Mouse (Mus musculus) intestine, embryonic 15.5 days (tissue): ENCODE measurements at regions not wholly inside any gene's neighbourhood (a gene's known extent, or its start where the extent isn't known, plus 50 kb on each side); places are given as distances from the start of the nearest gene placed in this dataset.

Source experiments
- ATAC-seq: fragments of 200-750 bp; cut with Nextera tagmentation; 2 replicates; pipeline ENCODE4 v1.8.0; 2017; ENCODE audit warnings: moderate TSS enrichment, moderate library complexity
- H3K27ac ChIP-seq: fragments of 300-500 bp; sonication (generic); 2 replicates; pipeline ENCODE4 v1.5.1; 2015; ENCODE audit warnings: mild to moderate bottlenecking, inconsistent platforms
- H3K27me3 ChIP-seq: fragments of 300-500 bp; sonication (generic); replicated peaks from 2 replicates; pipeline ENCODE4 v1.6.1; 2015; ENCODE audit warnings: inconsistent platforms
- H3K36me3 ChIP-seq: fragments of 300-500 bp; sonication (generic); 2 replicates; pipeline ENCODE4 v1.6.1; 2015; ENCODE audit warnings: inconsistent platforms
- H3K4me1 ChIP-seq: fragments of 300-500 bp; sonication (generic); replicated peaks from 2 replicates; pipeline ENCODE4 v1.6.1; 2015; ENCODE audit warnings: inconsistent platforms
- H3K4me2 ChIP-seq: fragments of 300-500 bp; sonication (generic); replicated peaks from 2 replicates; pipeline ENCODE4 v1.6.1; 2015; ENCODE audit warnings: mild to moderate bottlenecking, inconsistent platforms
- H3K4me3 ChIP-seq: fragments of 300-500 bp; sonication (generic); replicated peaks from 2 replicates; pipeline ENCODE4 v1.5.1; 2015; ENCODE audit warnings: inconsistent platforms
- H3K9ac ChIP-seq: fragments of 300-500 bp; sonication (generic); 2 replicates; pipeline ENCODE4 v1.6.1; 2015; ENCODE audit warnings: inconsistent platforms
- H3K9me3 ChIP-seq: fragments of 300-500 bp; sonication (generic); 2 replicates; pipeline ENCODE4 v1.6.1; 2016; ENCODE audit warnings: inconsistent platforms
- WGBS: fragments of 180-500 bp; shearing (Covaris S2); methylation state at CpG from one replicate; pipeline ENCODE4 v1.1.7; 2015; 5-methylcytosine and 5-hydroxymethylcytosine counted together

GRCm38 (mm10) chr9:27728652-27729557 lies 61.7 kb upstream of the Opcml start:
- no peaks in the 10 kb centered on the region for H3K9me3 ChIP-seq
- H3K4me2 ChIP-seq: peak overlapping the region; percentile 12; the same call in 1 of the 2 replicates
- peaks cover 3% of the 10 kb centered on the region; the same call in 1 of the 2 replicates for H3K4me1 ChIP-seq
- WGBS: 13% methylated on average over 13 of the region's 13 CpGs
- no peak overlapping the region for H3K9ac ChIP-seq
- no peaks in the 10 kb centered on the region for H3K27me3 ChIP-seq
- peak; percentile 47; the same call in 1 of the 2 replicates for ATAC-seq
- H3K4me3 ChIP-seq: no peak overlapping the region
- no peak overlapping the region for H3K27ac ChIP-seq
- H3K36me3 ChIP-seq: no peaks in the 10 kb centered on the region

- Histone ChIP-seq H3K9me3 (no peaks in the 10 kb centered on the region), H3K4me3 (no peak overlapping the region), H3K4me2 (no peak overlapping the region), H3K27ac (no peak overlapping the region), H3K4me1 (peaks cover 3% of the 10 kb centered on the region; the same call in 1 of the 2 replicates), H3K9ac (no peak overlapping the region), H3K36me3 (no peaks in the 10 kb centered on the region), H3K27me3 (no peaks in the 10 kb centered on the region)
- ATAC-seq: no peak
- WGBS: 64% methylated on average over 1 of the region's 1 CpGs
Observed at GRCm38 (mm10) chr9:27729558-27729889, 61.1 kb upstream of the Opcml start.

- Histone ChIP-seq H3K4me1 (no peaks in the 10 kb centered on the region), H3K9me3 (no peaks in the 10 kb centered on the region), H3K9ac (no peak overlapping the region), H3K4me2 (no peak overlapping the region), H3K36me3 (no peaks in the 10 kb centered on the region), H3K4me3 (no peak overlapping the region), H3K27me3 (no peaks in the 10 kb centered on the region), H3K27ac (no peak overlapping the region)
- 26% methylated on average over 3 of the region's 3 CpGs for WGBS
- no peak for ATAC-seq
Observed at GRCm38 (mm10) chr9:27739287-27739686, 51.3 kb upstream of the Opcml start.
